Mouse (Mus musculus) lung, postnatal 14 days (tissue): Measurements from ENCODE around the gene Col4a3.

ENCODE experiments used
- DNase-seq: peaks from one replicate; pipeline ENCODE4 v3.0.0; 2021

The Col4a3 gene

GRCm38 (mm10) chr1:82586713-82587399, at the start of gene Col4a3, which contains the start of gene Col4a4:
TSS of gene Col4a3 (plus strand) at chr1:82586921.
TSS of gene Col4a4 (minus strand) at chr1:82586849.
- peak; percentile 65 for DNase-seq

DNA sequence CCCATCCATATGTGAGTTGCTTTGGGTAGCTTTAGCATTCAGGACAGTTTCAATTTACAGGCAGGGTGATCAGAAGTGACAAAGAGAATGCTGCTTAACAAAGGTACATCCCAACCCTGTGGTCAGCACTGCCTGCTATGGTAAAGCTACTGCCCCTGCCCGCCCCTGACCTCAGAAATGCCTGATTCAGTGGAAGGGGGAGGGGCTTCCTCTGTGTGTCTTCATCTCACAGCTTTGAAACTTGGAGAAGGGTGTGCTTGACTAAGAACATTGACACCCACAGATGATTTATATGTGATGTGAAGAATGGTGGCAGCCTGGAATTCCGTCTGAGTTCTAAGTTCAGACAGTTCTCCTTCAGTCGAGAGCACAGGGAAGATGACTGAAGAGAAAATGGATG, 48.9 kb upstream of the Col4a3 start:
- DNase-seq: no peak

- DNase-seq: no peak
Observed at GRCm38 (mm10) chr1:82540056-82540455, 46.7 kb upstream of the Col4a3 start.

- DNase-seq: no peak
Observed at GRCm38 (mm10) chr1:82543934-82544333, 42.8 kb upstream of the Col4a3 start.

DNA sequence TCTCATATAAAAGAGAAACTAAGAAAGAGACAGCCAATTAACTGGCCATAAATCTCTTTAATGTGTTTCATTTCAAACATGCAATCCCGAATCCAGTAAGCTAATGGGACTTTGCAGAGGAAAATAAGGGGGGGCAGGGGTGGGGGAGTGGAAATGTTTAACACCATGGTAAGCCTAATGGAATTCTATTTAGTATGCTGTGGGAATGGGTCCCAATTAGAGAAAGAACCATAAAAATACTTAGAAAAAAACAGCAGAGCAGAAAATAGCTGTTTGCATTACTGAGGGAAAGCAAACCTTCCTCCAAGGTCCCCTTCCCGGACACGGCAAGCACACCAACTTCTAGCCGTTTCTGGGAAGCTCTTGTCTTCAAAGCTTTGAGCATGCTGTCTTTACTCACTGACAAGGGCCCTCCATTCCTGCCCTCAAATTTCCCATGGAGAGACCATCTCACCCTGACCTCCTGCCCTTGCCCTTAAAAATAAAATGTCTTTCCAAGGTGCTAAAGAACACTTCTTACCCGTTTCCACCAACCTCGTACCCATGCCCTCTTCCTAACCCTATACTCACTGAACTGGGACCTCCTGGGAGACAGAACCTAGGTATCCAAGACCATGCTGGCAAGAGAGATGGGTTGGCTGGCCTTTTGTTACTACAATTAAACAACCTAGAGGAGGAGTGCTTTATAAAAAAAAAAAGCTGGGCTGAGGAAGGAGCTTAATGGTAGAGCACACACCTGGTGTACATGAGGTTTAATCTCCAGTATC, 42.1 kb upstream of the Col4a3 start:
- DNase-seq: no peak

- DNase-seq: no peak
Observed at GRCm38 (mm10) chr1:82545199-82545960, 41.3 kb upstream of the Col4a3 start.

GRCm38 (mm10) chr1:82554443-82554850, 32.3 kb upstream of the Col4a3 start:
- DNase-seq: peak; percentile 36

DNA sequence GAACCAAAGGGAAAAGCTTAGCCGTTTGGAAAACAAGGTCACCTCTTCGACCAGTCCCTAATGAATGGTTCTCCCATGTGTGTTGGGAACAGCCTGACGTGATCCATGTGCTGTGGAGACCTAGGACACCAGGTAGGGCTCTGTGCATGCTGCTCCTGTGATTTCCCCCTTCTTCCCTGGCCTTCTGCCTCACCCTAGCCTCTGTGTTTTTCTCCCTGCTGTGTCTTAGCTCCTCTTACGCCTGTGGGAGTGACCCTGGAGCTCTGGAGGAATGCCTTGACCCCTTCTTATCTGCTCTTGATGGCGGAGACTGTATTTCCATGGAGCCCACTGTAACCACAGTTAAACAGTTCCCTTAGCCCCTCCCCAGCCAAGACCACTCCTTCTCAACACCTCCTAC, 31.8 kb upstream of the Col4a3 start:
- no peak for DNase-seq

GRCm38 (mm10) chr1:82560223-82560622, 26.5 kb upstream of the Col4a3 start:
- no peak for DNase-seq

- DNase-seq: no peak
Observed at GRCm38 (mm10) chr1:82569405-82569804, 17.3 kb upstream of the Col4a3 start.

DNA sequence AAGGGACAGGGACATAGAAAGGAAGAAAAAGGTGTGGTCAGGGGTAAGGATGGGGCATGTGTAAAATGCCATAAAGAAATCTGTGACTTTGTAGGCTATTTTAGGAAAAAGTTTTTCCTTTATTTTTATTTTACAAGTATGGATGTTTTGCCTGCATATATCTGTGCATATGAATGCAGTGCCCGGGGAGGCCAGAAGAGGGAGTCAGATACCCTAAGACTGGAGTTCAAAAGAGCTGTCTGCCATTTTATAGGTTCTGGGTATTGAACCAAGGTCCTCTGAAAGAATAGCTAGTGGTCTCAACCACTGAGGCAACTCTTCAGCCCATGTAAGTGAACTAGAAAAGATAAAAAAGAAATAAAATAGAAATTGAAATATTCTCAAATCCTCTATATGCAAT, 15.0 kb upstream of the Col4a3 start:
- DNase-seq: peak; percentile 25

DNA sequence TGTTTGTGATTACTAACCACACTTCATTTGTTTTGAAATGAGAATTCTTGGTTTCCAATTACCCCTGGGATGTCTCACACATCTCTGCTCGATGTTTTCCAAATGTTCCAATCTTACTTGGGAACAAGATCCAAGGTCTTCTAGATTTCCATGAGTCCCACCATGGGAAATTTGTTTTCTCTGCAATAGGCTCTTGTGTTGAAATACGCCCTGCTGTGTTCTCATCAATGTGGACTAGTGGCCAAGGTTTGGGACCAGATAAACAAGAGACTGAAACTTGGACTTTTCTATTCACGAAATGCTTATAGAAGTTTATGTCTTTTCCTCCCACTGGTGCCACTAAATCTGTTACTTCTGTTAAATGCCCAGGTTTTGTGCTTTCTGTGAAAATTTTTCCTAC, 11.0 kb upstream of the Col4a3 start:
- DNase-seq: no peak

GRCm38 (mm10) chr1:82576182-82576581, 10.5 kb upstream of the Col4a3 start:
- no peak for DNase-seq

DNA sequence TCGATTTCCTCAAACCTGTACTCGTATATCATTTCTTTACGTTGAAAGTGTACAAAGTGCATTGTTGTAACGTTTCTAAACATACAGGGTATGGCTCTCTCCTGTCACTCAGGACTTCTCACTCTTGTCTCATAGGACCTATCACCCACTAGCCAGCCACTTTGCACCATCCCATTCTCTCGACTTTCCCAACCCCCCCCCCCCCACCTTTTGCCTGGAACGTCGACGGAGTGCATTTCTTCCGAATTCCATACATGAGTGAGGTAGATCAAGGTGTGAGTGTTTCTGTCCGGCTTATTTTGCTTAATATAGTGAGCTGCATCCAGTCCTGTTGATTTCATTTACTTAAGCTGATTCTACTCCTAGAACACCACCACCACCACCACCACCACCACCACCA, 9.4 kb upstream of the Col4a3 start:
- no peak for DNase-seq

GRCm38 (mm10) chr1:82577915-82578314, 8.8 kb upstream of the Col4a3 start:
- peak; percentile 88 for DNase-seq

DNA sequence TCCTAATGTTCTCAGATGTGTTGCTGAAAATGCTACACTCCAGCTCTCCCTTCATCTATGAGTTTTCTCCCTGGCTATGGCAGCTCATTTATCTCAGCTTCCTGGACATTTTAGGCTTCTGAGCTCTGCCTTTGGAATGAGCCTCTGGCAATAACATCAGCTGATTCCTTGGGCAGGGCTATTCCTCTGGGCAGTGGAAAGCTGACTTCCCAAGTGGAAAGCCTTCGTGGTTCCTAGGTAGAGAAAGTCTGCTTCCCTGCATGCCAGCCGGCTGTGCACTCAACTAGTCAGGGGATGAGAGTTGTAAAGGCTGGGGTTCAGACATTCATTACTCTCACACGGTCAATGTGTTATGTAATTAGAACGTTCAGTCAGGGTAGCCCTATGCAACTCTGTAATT, 8.4 kb upstream of the Col4a3 start:
- DNase-seq: peak; percentile 19

DNA sequence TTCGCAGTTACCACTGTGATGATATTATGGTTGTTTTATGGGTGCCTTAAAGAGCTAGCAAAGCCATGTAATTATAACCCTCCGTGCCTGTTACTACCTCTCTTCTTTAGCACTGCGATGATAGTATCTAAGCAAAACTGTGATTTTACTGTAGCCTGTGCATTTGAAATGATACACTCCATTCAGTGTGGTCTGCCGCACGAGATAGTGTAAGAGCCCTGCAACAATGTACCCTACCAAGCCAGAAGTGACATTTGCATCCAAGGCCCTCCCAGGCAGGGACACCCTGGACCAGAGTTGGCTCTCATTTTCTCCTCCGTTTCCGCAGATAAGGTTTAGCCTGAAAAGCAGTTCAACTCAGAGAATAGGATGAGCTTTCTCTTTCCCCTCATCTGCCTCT, 740 bp upstream of the Col4a3 start:
- no peak for DNase-seq

GRCm38 (mm10) chr1:82590266-82590665, 3.5 kb downstream of the Col4a3 start:
- DNase-seq: no peak

- DNase-seq: peak; percentile 76
Observed at GRCm38 (mm10) chr1:82596864-82597596, 10.3 kb downstream of the Col4a3 start.

- DNase-seq: no peak
Observed at GRCm38 (mm10) chr1:82603198-82603950, 16.7 kb downstream of the Col4a3 start.

- no peak for DNase-seq
Observed at GRCm38 (mm10) chr1:82605347-82605746, 18.6 kb downstream of the Col4a3 start.

GRCm38 (mm10) chr1:82605856-82606255, 19.1 kb downstream of the Col4a3 start:
- DNase-seq: no peak
